Mouse (Mus musculus) ES-Bruce4 (cell line): ENCODE data around the gene Ucp2. TPM values are rescaled to one million over a fixed set of nuclear protein-coding genes. Genes with fewer than 3 reads are reported as not detected.

Source experiments
- H3K27ac ChIP-seq: 2 replicates; pipeline ENCODE4 v1.5.1; 2012; ENCODE audit warnings: low read length, inconsistent platforms; ENCODE audit not compliant: insufficient read depth
- H3K27me3 ChIP-seq: 2 replicates; pipeline ENCODE4 v1.6.1; 2012; ENCODE audit warnings: mild to moderate bottlenecking, low read length, inconsistent platforms; ENCODE audit not compliant: control insufficient read depth, poor library complexity, insufficient read depth, severe bottlenecking
- H3K36me3 ChIP-seq: 2 replicates; pipeline ENCODE4 v1.6.1; 2012; ENCODE audit warnings: inconsistent platforms, mild to moderate bottlenecking, low read length, moderate library complexity; ENCODE audit not compliant: control insufficient read depth, poor library complexity, insufficient read depth, severe bottlenecking
- H3K4me1 ChIP-seq: one replicate; pipeline ENCODE4 v1.8.1; 2011; ENCODE audit warnings: low read length; ENCODE audit not compliant: control insufficient read depth, insufficient read depth
- H3K4me3 ChIP-seq: 2 replicates; pipeline ENCODE4 v1.5.1; 2011; ENCODE audit warnings: low read depth, mild to moderate bottlenecking, low read length
- H3K9ac ChIP-seq: 2 replicates; pipeline ENCODE4 v1.6.1; 2012; ENCODE audit warnings: low read depth, mild to moderate bottlenecking, inconsistent platforms; ENCODE audit not compliant: poor library complexity, severe bottlenecking
- H3K9me3 ChIP-seq: replicated peaks from 2 replicates; pipeline ENCODE4 v1.6.1; 2012; ENCODE audit warnings: mild to moderate bottlenecking, low read length, inconsistent platforms; ENCODE audit not compliant: control insufficient read depth, poor library complexity, insufficient read depth, severe bottlenecking
- CTCF ChIP-seq: IDR thresholded peaks from one replicate; pipeline ENCODE4 v1.8.1; 2011; ENCODE audit warnings: low read depth, low read length
- EP300 ChIP-seq: IDR thresholded peaks from 2 replicates; pipeline ENCODE4 v1.6.1; 2011; ENCODE audit warnings: low read depth, low read length; ENCODE audit not compliant: insufficient read depth
- POLR2A ChIP-seq: IDR thresholded peaks from one replicate; pipeline ENCODE4 v1.8.1; 2011; ENCODE audit warnings: low read length; ENCODE audit not compliant: insufficient read depth
- polyA plus RNA-seq: library from polyadenylated mRNA; stranded (reverse); fragments of >200 nt; gene quantifications from 2 replicates; pipeline ENCODE4 v1.2.4, GENCODE M21; 2011; ENCODE audit warnings: low read depth; ENCODE audit not compliant: missing spikeins, insufficient read depth, insufficient read length

Gene Ucp2
- polyA plus RNA-seq, 1 experiment, result 162 TPM

GRCm38 (mm10) chr7:100459862-100460261, 33.3 kb upstream of the Ucp2 start:
- no peaks in the 10 kb centered on the region for H3K4me1 ChIP-seq
- H3K36me3 ChIP-seq, result no peaks in the 10 kb centered on the region
- TF ChIP-seq POLR2A (no peak), EP300 (no peak), CTCF (no peak)
- H3K27ac ChIP-seq, result no peak overlapping the region
- H3K4me3 ChIP-seq, result no peak overlapping the region
- H3K9ac ChIP-seq, result no peak overlapping the region
- H3K9me3 ChIP-seq, result no peaks in the 10 kb centered on the region
- no peaks in the 10 kb centered on the region for H3K27me3 ChIP-seq

GRCm38 (mm10) chr7:100461621-100462151, 31.5 kb upstream of the Ucp2 start:
- Histone ChIP-seq H3K4me3 (no peak overlapping the region), H3K36me3 (no peaks in the 10 kb centered on the region), H3K27ac (no peak overlapping the region), H3K4me1 (no peaks in the 10 kb centered on the region), H3K27me3 (no peaks in the 10 kb centered on the region), H3K9ac (no peak overlapping the region), H3K9me3 (no peaks in the 10 kb centered on the region)
- no peak for TF ChIP-seq CTCF
- no peak for TF ChIP-seq POLR2A
- no peak for TF ChIP-seq EP300

DNA sequence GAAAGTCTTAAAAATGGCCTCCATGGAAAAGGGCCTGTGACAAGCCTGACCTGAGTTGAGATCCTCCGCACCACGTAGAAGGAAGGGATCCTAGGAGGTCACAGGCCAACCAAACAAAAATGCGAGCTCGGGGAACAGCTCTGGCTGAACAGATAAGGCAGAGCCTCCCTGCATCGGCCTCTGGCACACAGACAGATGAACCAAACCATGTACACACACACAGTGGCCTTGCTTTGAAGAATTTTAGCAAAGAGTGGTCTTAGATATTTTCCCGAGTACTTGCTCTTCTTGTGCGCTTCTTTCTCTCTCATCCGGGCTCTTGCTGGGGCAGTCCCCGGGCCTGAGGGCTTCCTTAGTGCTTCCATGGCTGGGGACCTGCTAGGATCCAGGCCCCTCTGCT, 29.9 kb upstream of the Ucp2 start:
- no peaks in the 10 kb centered on the region for H3K36me3 ChIP-seq

GRCm38 (mm10) chr7:100463757-100464156, 29.4 kb upstream of the Ucp2 start:
- no peaks in the 10 kb centered on the region for H3K4me1 ChIP-seq
- no peaks in the 10 kb centered on the region for H3K9me3 ChIP-seq
- TF ChIP-seq CTCF, result no peak
- TF ChIP-seq EP300, result no peak
- TF ChIP-seq POLR2A, result no peak
- H3K4me3 ChIP-seq, result no peak overlapping the region
- no peaks in the 10 kb centered on the region for H3K36me3 ChIP-seq
- H3K9ac ChIP-seq, result no peak overlapping the region
- H3K27me3 ChIP-seq, result no peaks in the 10 kb centered on the region
- H3K27ac ChIP-seq, result no peak overlapping the region

More for the DNA sequence above, 29.9 kb upstream of the Ucp2 start:
- no peak overlapping the region for H3K9ac ChIP-seq
- no peaks in the 10 kb centered on the region for H3K27me3 ChIP-seq
- TF ChIP-seq EP300 (no peak), CTCF (no peak), POLR2A (no peak)
- no peaks in the 10 kb centered on the region for H3K4me1 ChIP-seq
- H3K4me3 ChIP-seq, result no peak overlapping the region
- H3K9me3 ChIP-seq, result no peaks in the 10 kb centered on the region
- no peak overlapping the region for H3K27ac ChIP-seq

DNA sequence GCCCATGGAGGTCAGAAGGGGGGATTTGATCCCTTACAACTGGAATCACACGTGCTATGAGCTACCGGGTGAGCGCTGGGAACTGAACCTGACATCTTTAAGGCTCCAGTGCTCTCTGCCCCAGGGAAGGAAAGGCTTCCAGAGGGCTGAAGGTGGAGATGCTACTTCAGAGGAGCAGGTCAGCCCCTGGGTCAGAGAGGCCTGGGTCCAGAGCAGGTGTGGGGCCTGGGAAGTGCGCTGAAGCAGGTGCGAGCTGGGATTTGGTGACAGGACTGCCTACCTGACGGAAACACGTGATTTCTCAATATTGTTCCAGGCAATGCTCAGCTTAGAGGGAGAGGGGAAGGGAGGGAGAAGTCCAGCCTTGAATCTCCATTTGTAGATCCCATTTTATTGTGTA, 28.9 kb upstream of the Ucp2 start:
- H3K9ac ChIP-seq, result no peak overlapping the region
- H3K36me3 ChIP-seq, result no peaks in the 10 kb centered on the region
- H3K27ac ChIP-seq, result no peak overlapping the region
- no peak overlapping the region for H3K4me3 ChIP-seq
- H3K9me3 ChIP-seq, result no peaks in the 10 kb centered on the region
- no peaks in the 10 kb centered on the region for H3K4me1 ChIP-seq
- no peaks in the 10 kb centered on the region for H3K27me3 ChIP-seq
- TF ChIP-seq EP300, result no peak
- TF ChIP-seq CTCF, result no peak
- no peak for TF ChIP-seq POLR2A

GRCm38 (mm10) chr7:100465248-100465647, 27.9 kb upstream of the Ucp2 start:
- Histone ChIP-seq H3K9ac (no peak overlapping the region), H3K36me3 (no peaks in the 10 kb centered on the region), H3K27ac (no peak overlapping the region), H3K4me1 (no peaks in the 10 kb centered on the region), H3K4me3 (no peak overlapping the region), H3K27me3 (no peaks in the 10 kb centered on the region), H3K9me3 (no peaks in the 10 kb centered on the region)
- TF ChIP-seq CTCF (no peak), POLR2A (no peak)
